Mouse (Mus musculus) left cerebral cortex, adult 2 months (tissue): ENCODE measurements around the gene Fus. TPM values are rescaled to one million over a fixed set of nuclear protein-coding genes. Genes with fewer than 3 reads are reported as not detected.

Experiments used
- DNase-seq, 2 experiments: peaks; one replicate each; pipeline ENCODE4 v3.0.0; 2021 to 2022; ENCODE audit warnings: low spot score in 2 of 2, mixed read lengths in 1 of 2; ENCODE audit errors: extremely low spot score in 1 of 2
- H3K27ac ChIP-seq: fragments of 200-600 bp; 2 replicates; pipeline ENCODE4 v1.8.1; 2022
- H3K4me3 ChIP-seq: fragments of 200-600 bp; 2 replicates; pipeline ENCODE4 v1.8.1; 2022
- CTCF ChIP-seq: fragments of 200-600 bp; IDR thresholded peaks from 2 replicates; pipeline ENCODE4 v1.8.1; 2022; ENCODE audit warnings: antibody characterized with exemption, mild to moderate bottlenecking, moderate library complexity
- intact Hi-C: fragments of 180-260 bp; cut with DNase I; formaldehyde crosslinking; loops from one replicate; pipeline ENCODE4 v1.15.1; 2025
- total RNA-seq, 2 experiments: library from RNA; stranded (reverse); gene quantifications; 2 replicates each; pipeline ENCODE4 v1.2.3; 2021

Fus gene
- total RNA-seq, 2 experiments from 2014 or later, result 299 to 305 TPM

GRCm38 (mm10) chr7:127952864-127953581 lies 14.2 kb upstream of the Fus start:
- Histone ChIP-seq H3K27ac (no peak overlapping the region), H3K4me3 (no peak overlapping the region)
- DNase-seq, result no peak
- intact Hi-C loops, result no loop called here
- no peak for TF ChIP-seq CTCF

GRCm38 (mm10) chr7:127959364-127959763 lies 7.9 kb upstream of the Fus start:
- intact Hi-C loops, result no loop called here
- no peak for TF ChIP-seq CTCF
- H3K4me3 ChIP-seq, result no peak overlapping the region

GRCm38 (mm10) chr7:127966371-127966918 lies 812 bp upstream of the Fus start:
- intact Hi-C loops, result loop anchor here (2.0 to 5.0 kb wide), 2 partner anchors 54 to 189 kb away; partner anchors contain the start of genes Kat8 and Setd1a
- no peak for DNase-seq
- TF ChIP-seq CTCF, result no peak

More at GRCm38 (mm10) chr7:127959364-127959763, 7.9 kb upstream of the Fus start:
- H3K27ac ChIP-seq, result no peak overlapping the region
- no peak for DNase-seq

GRCm38 (mm10) chr7:127967922-127968828 lies 918 bp downstream of the Fus start:
- intact Hi-C loops, result loop anchor here (1.0 to 5.0 kb wide), 4 partner anchors 15 to 191 kb away; partner anchors contain the start of genes Kat8 and Setd1a
- peak overlapping the region; percentile 100 for H3K27ac ChIP-seq

More at GRCm38 (mm10) chr7:127966371-127966918, 812 bp upstream of the Fus start:
- H3K4me3 ChIP-seq, result peak overlapping the region; percentile 94
- H3K27ac ChIP-seq, result peak overlapping the region; percentile 100

GRCm38 (mm10) chr7:127974413-127974930 lies 7.2 kb downstream of the Fus start:
- DNase-seq, result no peak
- intact Hi-C loops, result loop anchor here (10.0 kb wide), 1 partner anchor 470 kb away; no protein-coding TSS in a partner anchor
- Histone ChIP-seq H3K27ac (no peak overlapping the region), H3K4me3 (no peak overlapping the region)
- TF ChIP-seq CTCF, result no peak

More at GRCm38 (mm10) chr7:127967922-127968828, 918 bp downstream of the Fus start:
- peak overlapping the region; percentile 94 for H3K4me3 ChIP-seq
- DNase-seq, result peak; percentile 67 to 69
- no peak for TF ChIP-seq CTCF

GRCm38 (mm10) chr7:127978856-127979255 lies 11.6 kb downstream of the Fus start:
- intact Hi-C loops, result loop anchor here (10.0 kb wide), 1 partner anchor 466 kb away; no protein-coding TSS in a partner anchor
- Histone ChIP-seq H3K4me3 (no peak overlapping the region), H3K27ac (no peak overlapping the region)
- no peak for TF ChIP-seq CTCF
- no peak for DNase-seq

- no peak overlapping the region for H3K4me3 ChIP-seq
- no peak for TF ChIP-seq CTCF
- intact Hi-C loops, result no loop called here
- no peak for DNase-seq
- no peak overlapping the region for H3K27ac ChIP-seq
Observed at GRCm38 (mm10) chr7:127980606-127981005, 13.3 kb downstream of the Fus start.

GRCm38 (mm10) chr7:127988904-127989303 lies 21.6 kb downstream of the Fus start:
- intact Hi-C loops, result no loop called here
- Histone ChIP-seq H3K4me3 (no peak overlapping the region), H3K27ac (no peak overlapping the region)
- DNase-seq, result no peak
- no peak for TF ChIP-seq CTCF

- no peak overlapping the region for H3K4me3 ChIP-seq
- intact Hi-C loops, result loop anchor here (2.0 kb wide), 1 partner anchor 217 kb away; no protein-coding TSS in a partner anchor
- TF ChIP-seq CTCF, result peak; percentile 72
- H3K27ac ChIP-seq, result no peak overlapping the region
- DNase-seq, result peak; percentile 65 to 72
Observed at GRCm38 (mm10) chr7:127991643-127992487, 24.6 kb downstream of the Fus start.

- Histone ChIP-seq H3K27ac (no peak overlapping the region), H3K4me3 (peak overlapping the region; percentile 26; the same call in 1 of the 2 replicates)
- intact Hi-C loops, result loop anchor here (2.0 kb wide), 1 partner anchor 216 kb away; no protein-coding TSS in a partner anchor
- no peak for TF ChIP-seq CTCF
- DNase-seq, result no peak
Observed at GRCm38 (mm10) chr7:127992488-127993340, 25.5 kb downstream of the Fus start.
